8 mouse cellular contexts compared by ENCODE assay signal in genomic region chr6:128839266-128839771, GRCm38 (mm10). TPM values are rescaled to one million over a fixed set of nuclear protein-coding genes. Genes with fewer than 3 reads are reported as not detected.
DNase-seq lines count a peak whose midpoint lies in the region; ATAC-seq and TF ChIP-seq lines count a peak whose summit lies in the region.

No protein-coding gene starts in this region.

- TF ChIP-seq POLR2A in lung, adult 2 months (IDR thresholded peaks at IDR 0.05; ENCODE audit: borderline replicate concordance, extremely low read depth, low read depth, low read length), result peak; percentile 85; the same call in 1 of the 2 replicates

- peak; percentile 87 for TF ChIP-seq CTCF in layer of hippocampus, adult 2 months (conservative IDR thresholded peaks at IDR 0.05)
- peak; percentile 93 for TF ChIP-seq CTCF in lung, adult 2 months (IDR thresholded peaks at IDR 0.05; ENCODE audit: insufficient read depth, low read length)

- peak; percentile 94 for DNase-seq in ES-E14 (ENCODE audit: low read depth, low spot score)
- DNase-seq in cerebellum, adult 11 months, result peak; percentile 83
- peak; percentile 79 for DNase-seq in forebrain, embryonic 14.5 days (ENCODE audit: low spot score)
- DNase-seq in heart, postnatal 25 days (ENCODE audit: low spot score), result peak; percentile 77
- peak; percentile 67 to 75 for DNase-seq in layer of hippocampus, adult 2 months (ENCODE audit: low spot score in 2 of 2)
- DNase-seq in lung, adult 2 months, result peak; percentile 83
- peak; percentile 78 for DNase-seq in testis, postnatal 14 days (ENCODE audit: low spot score)

- ATAC-seq in forebrain, embryonic 14.5 days, result peak; percentile 5
- 0 out of 2 replicates have a peak, but pooled peaks have one; percentile 0 for ATAC-seq in neural tube, embryonic 15.5 days (ENCODE audit: low FRiP score)

- in situ Hi-C loops in ES-E14 (cut with MboI; ENCODE audit: low sequenced_read_pairs in 2 of 2, unreplicated experiment in 2 of 2), result loop anchor here in 1 of 2 experiments (5.0 kb wide), 1 partner anchor 37 kb away; no protein-coding TSS in a partner anchor

- H3K4me3 ChIP-seq in ES-E14 (ENCODE audit: insufficient read depth in 1 of 2, low read depth in 1 of 2, low read length in 2 of 2, poor library complexity in 1 of 2, severe bottlenecking in 1 of 2), result peak overlapping the region; percentile 79 to 85
- H3K4me3 ChIP-seq in forebrain, embryonic 14.5 days (ENCODE audit: low read depth, low read length), result peak overlapping the region; percentile 51
- H3K4me3 ChIP-seq in layer of hippocampus, adult 2 months, result peak overlapping the region; percentile 76
- H3K4me3 ChIP-seq in lung, adult 2 months (replicated peaks; ENCODE audit: extremely low read depth, low read depth, low read length), result peak overlapping the region; percentile 82
- peak overlapping the region; percentile 77 for H3K4me3 ChIP-seq in neural tube, embryonic 15.5 days (replicated peaks)

- H3K36me3 ChIP-seq in ES-E14 (ENCODE audit: control insufficient read depth, insufficient read depth, low read length, poor library complexity, severe bottlenecking), result no peaks in the 10 kb centered on the region
- H3K36me3 ChIP-seq in forebrain, embryonic 14.5 days (ENCODE audit: control insufficient read depth, insufficient read depth, low read length), result no peaks in the 10 kb centered on the region
- no peaks in the 10 kb centered on the region for H3K36me3 ChIP-seq in neural tube, embryonic 15.5 days

- H3K9ac ChIP-seq in ES-E14 (ENCODE audit: insufficient read depth, low read depth, low read length, poor library complexity, severe bottlenecking), result peak overlapping the region; percentile 71
- peak overlapping the region; percentile 47 for H3K9ac ChIP-seq in forebrain, embryonic 14.5 days (ENCODE audit: low read length)
- H3K9ac ChIP-seq in neural tube, embryonic 15.5 days (replicated peaks), result peak overlapping the region; percentile 40

- intact Hi-C loops in heart, postnatal 25 days (cut with DNase I), result loop anchor here (2.0 kb wide), 1 partner anchor 75 kb away; no protein-coding TSS in a partner anchor

- peaks cover 0 to 3% of the 10 kb centered on the region in 2 experiments; a peak in 1 of 4 replicates for H3K4me1 ChIP-seq in ES-E14 (ENCODE audit: control insufficient read depth in 2 of 2, insufficient read depth in 2 of 2, low read length in 2 of 2, poor library complexity in 1 of 2)
- H3K4me1 ChIP-seq in forebrain, embryonic 14.5 days (ENCODE audit: control insufficient read depth, insufficient read depth, low read length), result peaks cover 4% of the 10 kb centered on the region
- peaks cover 4% of the 10 kb centered on the region for H3K4me1 ChIP-seq in lung, adult 2 months (ENCODE audit: control insufficient read depth, insufficient read depth, low read length)
- peaks cover 28% of the 10 kb centered on the region for H3K4me1 ChIP-seq in neural tube, embryonic 15.5 days

- WGBS in forebrain, embryonic 14.5 days, result under 1% methylated on average over 17 of the region's 17 CpGs
- under 1% methylated on average over 17 of the region's 17 CpGs for WGBS in lung, adult 2 months
- WGBS in neural tube, embryonic 15.5 days, result under 1% methylated on average over 17 of the region's 17 CpGs

- H3K27me3 ChIP-seq in forebrain, embryonic 14.5 days (replicated peaks; ENCODE audit: control insufficient read depth, insufficient read depth, low read length), result no peaks in the 10 kb centered on the region
- no peaks in the 10 kb centered on the region for H3K27me3 ChIP-seq in neural tube, embryonic 15.5 days (replicated peaks)

- no peaks in the 10 kb centered on the region for H3K9me3 ChIP-seq in ES-E14 (ENCODE audit: control insufficient read depth, insufficient read depth, low read depth, low read length)
- no peaks in the 10 kb centered on the region for H3K9me3 ChIP-seq in forebrain, embryonic 14.5 days (replicated peaks; ENCODE audit: control insufficient read depth, low read length)
- H3K9me3 ChIP-seq in neural tube, embryonic 15.5 days (replicated peaks), result no peaks in the 10 kb centered on the region

- H3K4me2 ChIP-seq in forebrain, embryonic 14.5 days (ENCODE audit: low read length), result peak overlapping the region; percentile 52
- H3K4me2 ChIP-seq in neural tube, embryonic 15.5 days, result peak overlapping the region; percentile 70

- peak overlapping the region; percentile 63; the same call in 1 of the 2 replicates for H3K27ac ChIP-seq in ES-E14 (ENCODE audit: insufficient read depth, low read depth, low read length, poor library complexity, severe bottlenecking)
- H3K27ac ChIP-seq in forebrain, embryonic 14.5 days (ENCODE audit: low read depth, low read length), result peak overlapping the region; percentile 33; the same call in 1 of the 2 replicates
- H3K27ac ChIP-seq in layer of hippocampus, adult 2 months, result peak overlapping the region; percentile 96
- peak overlapping the region; percentile 93 for H3K27ac ChIP-seq in neural tube, embryonic 15.5 days (replicated peaks)

TF ChIP-seq in ES-E14, 5 proteins besides CTCF, POLR2A, EP300 and RAD21:
- TF ChIP-seq MAFK (IDR thresholded peaks at IDR 0.05; ENCODE audit: insufficient read depth, low read depth, low read length) (no peak), CHD2 (IDR thresholded peaks at IDR 0.05; ENCODE audit: low read depth, low read length) (no peak), ZNF384 (IDR thresholded peaks at IDR 0.05; ENCODE audit: low read depth, low read length) (no peak; the same call in 1 of the 2 replicates), HCFC1 (IDR thresholded peaks at IDR 0.05; ENCODE audit: borderline replicate concordance, insufficient read depth, low read length) (no peak), ZC3H11A (IDR thresholded peaks at IDR 0.05; ENCODE audit: borderline replicate concordance, low read depth, low read length) (peak; percentile 74)
TF ChIP-seq in ES-E14: peak in this region for 1.

RNA-seq across cellular contexts. Expression of gene Klrb1b, which starts 13.2 kb away (rescaled TPM):
- not detected in 2 replicates for total RNA-seq in ES-E14 (2012; rRNA removed)
- not detected in 2 replicates for polyA plus RNA-seq in forebrain, embryonic 14.5 days (2014; fragmentation: Nextera tagmentation; extraction: Ambion mirVana)
- total RNA-seq in heart, postnatal 25 days (2021), result under 1 TPM in 1 of 2 experiments, not detected in 1; 0.10 TPM
- total RNA-seq in layer of hippocampus, adult 2 months (2021), result not detected
- 2.4 and 2.7 TPM in 2 replicates for polyA plus RNA-seq in lung, adult 2 months (2012; rRNA removed)
- 0.49 TPM in 1 of 2 replicates, not detected in the other for polyA plus RNA-seq in neural tube, embryonic 15.5 days (2015; fragmentation: Nextera tagmentation; extraction: Ambion mirVana)

RNA-seq across cellular contexts. Expression of gene Gm44511, which starts 13.2 kb away (rescaled TPM):
- not detected in 2 replicates for total RNA-seq in ES-E14 (2012; rRNA removed)
- polyA plus RNA-seq in forebrain, embryonic 14.5 days (2014; fragmentation: Nextera tagmentation; extraction: Ambion mirVana), result not detected in 2 replicates
- total RNA-seq in heart, postnatal 25 days (2021), result not detected
- total RNA-seq in layer of hippocampus, adult 2 months (2021), result not detected
- 0.41 TPM in 1 of 2 replicates, not detected in the other for polyA plus RNA-seq in lung, adult 2 months (2012; rRNA removed)
- not detected in 2 replicates for polyA plus RNA-seq in neural tube, embryonic 15.5 days (2015; fragmentation: Nextera tagmentation; extraction: Ambion mirVana)

RNA-seq across cellular contexts. Expression of gene Clec2i, which starts 48.1 kb away (rescaled TPM):
- 0.16 and 0.18 TPM in 2 replicates for total RNA-seq in ES-E14 (2012; rRNA removed)
- polyA plus RNA-seq in forebrain, embryonic 14.5 days (2014; fragmentation: Nextera tagmentation; extraction: Ambion mirVana), result not detected in 2 replicates
- total RNA-seq in heart, postnatal 25 days (2021), result under 1 TPM in 1 of 2 experiments, not detected in 1; 0.23 TPM
- total RNA-seq in layer of hippocampus, adult 2 months (2021), result not detected
- 0.79 and 1.6 TPM in 2 replicates for polyA plus RNA-seq in lung, adult 2 months (2012; rRNA removed)
- 0.92 TPM in 1 of 2 replicates, not detected in the other for polyA plus RNA-seq in neural tube, embryonic 15.5 days (2015; fragmentation: Nextera tagmentation; extraction: Ambion mirVana)

RNA-seq across cellular contexts. Expression of gene Klrb1c, which starts 50.3 kb away (rescaled TPM):
- 0.13 TPM in 1 of 2 replicates, not detected in the other for total RNA-seq in ES-E14 (2012; rRNA removed)
- not detected in 2 replicates for polyA plus RNA-seq in forebrain, embryonic 14.5 days (2014; fragmentation: Nextera tagmentation; extraction: Ambion mirVana)
- under 1 TPM in 1 of 2 experiments, not detected in 1; 0.28 TPM for total RNA-seq in heart, postnatal 25 days (2021)
- not detected for total RNA-seq in layer of hippocampus, adult 2 months (2021)
- polyA plus RNA-seq in lung, adult 2 months (2012; rRNA removed), result 1.8 and 2.6 TPM in 2 replicates
- 0.09 and 0.70 TPM in 2 replicates for polyA plus RNA-seq in neural tube, embryonic 15.5 days (2015; fragmentation: Nextera tagmentation; extraction: Ambion mirVana)

RNA-seq across cellular contexts. Expression of gene BC035044, which starts 51.6 kb away (rescaled TPM):
- not detected in 2 replicates for total RNA-seq in ES-E14 (2012; rRNA removed)
- polyA plus RNA-seq in forebrain, embryonic 14.5 days (2014; fragmentation: Nextera tagmentation; extraction: Ambion mirVana), result 0.52 and 0.65 TPM in 2 replicates
- total RNA-seq in heart, postnatal 25 days (2021), result under 1 TPM; 0.28 to 0.42 TPM
- total RNA-seq in layer of hippocampus, adult 2 months (2021), result 1 to 10 TPM; 2.0 to 2.8 TPM
- polyA plus RNA-seq in lung, adult 2 months (2012; rRNA removed), result 1.2 and 2.7 TPM in 2 replicates
- polyA plus RNA-seq in neural tube, embryonic 15.5 days (2015; fragmentation: Nextera tagmentation; extraction: Ambion mirVana), result 0.41 and 5.9 TPM in 2 replicates

Comparison
In these comparisons a context has a peak if more than half of its experiments do, and no peak if none do; other contexts are left out.
1. Peak in every context shown above with its lines: DNase-seq, ATAC-seq, H3K4me3 ChIP-seq and H3K27ac ChIP-seq.
2. H3K27ac ChIP-seq: peak in every context shown above with its lines; median percentile 96 in layer of hippocampus, adult 2 months; 93 in neural tube, embryonic 15.5 days; 63 in ES-E14; 33 in forebrain, embryonic 14.5 days.